Mouse (Mus musculus) cerebellum, adult 18-20 months (tissue): Measurements from ENCODE around the gene Abi1.
"Not testable (repeated sequence)": the region's sequence is repeated elsewhere in the genome, so short reads cannot be mapped to it uniquely, and the experiment has no call there.

Experiments
- DNase-seq, 2 experiments: peaks; one replicate each; pipeline ENCODE4 v3.0.0; 2021

Gene Abi1

DNA sequence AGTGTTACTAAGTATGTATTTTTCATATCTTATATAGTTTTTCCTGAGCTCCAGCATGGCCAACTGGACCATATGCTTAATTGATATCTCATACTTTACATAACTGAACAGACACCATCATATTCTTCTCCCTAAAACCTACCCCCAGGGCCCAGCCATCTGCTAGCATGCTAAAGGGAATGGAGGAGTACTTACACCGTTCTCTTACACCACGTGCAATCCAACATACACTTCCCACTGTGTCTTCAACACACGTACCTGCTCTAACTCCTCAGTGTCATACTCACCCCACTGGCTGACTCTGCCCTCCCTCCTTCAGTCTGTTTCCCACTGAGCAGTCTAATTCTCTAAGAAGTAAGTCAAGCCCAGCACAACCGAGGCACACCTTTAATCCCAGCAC lies 11.2 kb downstream of the Abi1 start:
- peak in 1 of 2 experiments; percentile 21 for DNase-seq

DNA sequence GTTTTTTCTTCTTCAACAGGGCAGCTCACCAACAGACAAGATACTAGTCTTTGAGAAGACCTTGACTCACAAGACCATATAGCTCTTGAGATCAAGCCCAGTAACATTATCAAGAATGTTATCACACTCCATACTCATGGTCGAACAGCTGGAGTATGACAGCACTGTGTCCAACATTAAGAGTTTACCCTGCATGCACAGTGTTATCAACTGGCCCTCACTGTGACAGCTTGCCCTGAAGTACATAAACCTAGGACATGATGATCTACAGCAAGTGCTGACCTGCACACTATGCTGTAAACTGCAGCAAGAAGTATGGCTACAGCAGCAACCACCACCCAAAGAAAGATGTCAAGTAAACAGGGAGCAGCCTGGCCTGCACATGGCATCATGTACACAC lies 13.7 kb downstream of the Abi1 start:
- DNase-seq, result no peak

DNA sequence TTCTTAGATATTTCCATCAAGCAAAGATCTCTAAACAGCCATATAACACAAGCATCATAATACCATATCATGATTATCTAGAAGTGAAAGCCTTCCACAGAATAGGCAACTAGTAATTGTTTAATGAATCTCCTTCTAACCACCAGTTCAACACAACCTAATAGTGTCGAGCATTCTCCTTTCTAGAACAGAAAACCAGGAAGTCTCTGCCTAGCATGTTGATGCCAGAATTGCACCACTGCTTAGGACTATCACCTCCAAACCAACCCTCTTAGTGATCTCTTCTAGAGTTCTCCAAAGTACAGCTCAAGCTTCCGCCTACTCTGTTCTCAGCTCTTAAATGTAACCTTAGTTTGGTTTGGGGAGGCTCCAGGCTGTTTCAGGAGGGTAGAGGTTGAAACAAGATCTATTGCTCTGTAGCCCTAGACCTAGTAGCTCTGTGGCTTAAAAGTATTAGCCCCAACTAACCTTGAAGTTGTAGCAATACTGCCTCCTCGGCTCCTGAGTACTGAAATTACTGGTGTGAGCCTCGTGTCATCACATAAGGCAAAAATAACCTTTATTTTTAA lies 16.2 kb downstream of the Abi1 start:
- no peak for DNase-seq

DNA sequence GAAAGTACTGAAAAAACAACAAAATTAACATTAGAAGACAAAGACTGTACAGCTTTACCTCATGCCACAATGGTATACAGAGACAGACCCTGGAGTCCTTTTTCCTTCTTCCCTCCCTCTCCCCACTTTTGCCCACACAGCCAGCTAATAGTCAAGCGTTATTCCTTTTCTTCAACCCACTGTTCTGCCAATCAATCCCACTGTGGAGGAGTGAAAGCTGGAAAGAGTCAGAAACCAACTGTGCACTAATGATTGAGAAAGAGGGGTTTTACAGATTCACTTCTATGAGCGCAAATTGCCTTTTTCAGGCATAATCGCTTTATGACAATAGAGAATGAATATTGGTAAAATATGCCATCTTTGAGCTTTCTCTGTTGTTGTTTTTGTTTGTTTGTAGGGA lies 17.0 kb downstream of the Abi1 start:
- DNase-seq, result no peak

DNA sequence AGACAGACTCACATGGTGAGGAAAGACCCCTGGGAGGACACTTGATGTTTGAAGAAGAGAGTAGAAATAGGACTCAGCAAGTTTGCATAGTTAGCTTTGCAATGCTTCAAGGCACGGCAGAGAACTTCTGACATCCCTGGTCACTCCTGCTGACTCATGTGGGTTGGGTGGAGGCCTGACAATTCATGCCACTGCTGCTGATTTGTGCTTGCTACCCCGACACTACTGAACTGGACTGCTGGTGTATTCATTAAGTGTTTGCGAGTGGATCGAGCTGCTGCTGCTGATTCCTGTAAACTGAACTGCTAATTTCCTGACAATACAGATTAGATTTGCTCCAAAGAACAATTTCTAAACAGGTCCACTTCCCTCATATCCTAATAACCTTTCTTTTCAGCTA lies 18.3 kb downstream of the Abi1 start:
- no peak for DNase-seq

DNA sequence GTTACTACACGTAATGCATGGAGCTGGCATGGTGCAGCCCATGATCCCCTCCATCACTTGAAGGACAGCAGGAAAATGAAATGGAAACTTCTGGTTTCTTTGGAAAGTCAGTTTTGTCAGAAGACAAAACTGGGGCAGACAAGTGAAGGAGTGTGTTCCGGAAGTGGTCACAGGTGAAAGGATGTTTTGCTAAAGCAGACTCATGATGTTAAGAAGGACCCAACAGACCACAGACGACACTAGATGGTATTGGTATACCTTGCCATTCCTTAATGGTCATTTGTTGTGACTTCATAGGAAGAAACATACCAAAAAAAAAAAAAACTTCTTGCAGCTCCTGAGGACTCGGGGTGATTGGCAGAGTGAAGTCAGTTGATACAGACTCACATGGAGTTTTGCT lies 18.7 kb downstream of the Abi1 start:
- no peak for DNase-seq

DNA sequence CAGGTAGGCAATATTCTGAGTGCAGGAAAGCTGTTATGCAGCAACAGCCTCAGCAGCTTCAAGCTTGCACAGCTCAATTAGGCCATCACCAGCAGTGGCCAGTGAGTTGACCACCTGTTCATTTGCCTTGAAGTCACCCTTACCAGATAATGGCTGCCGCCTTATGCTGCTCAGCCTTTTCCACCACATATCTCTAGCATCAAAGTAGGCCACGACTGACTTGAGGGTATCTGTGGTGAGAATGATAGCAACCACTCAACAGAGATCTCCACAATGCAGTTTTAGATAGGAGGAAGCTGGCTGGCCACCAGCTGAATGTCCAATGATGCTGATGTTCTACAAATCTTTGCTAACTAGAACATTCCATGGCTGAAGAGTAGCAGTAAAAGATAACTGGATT lies 20.9 kb downstream of the Abi1 start:
- DNase-seq, result peak in 1 of 2 experiments; percentile 18

DNA sequence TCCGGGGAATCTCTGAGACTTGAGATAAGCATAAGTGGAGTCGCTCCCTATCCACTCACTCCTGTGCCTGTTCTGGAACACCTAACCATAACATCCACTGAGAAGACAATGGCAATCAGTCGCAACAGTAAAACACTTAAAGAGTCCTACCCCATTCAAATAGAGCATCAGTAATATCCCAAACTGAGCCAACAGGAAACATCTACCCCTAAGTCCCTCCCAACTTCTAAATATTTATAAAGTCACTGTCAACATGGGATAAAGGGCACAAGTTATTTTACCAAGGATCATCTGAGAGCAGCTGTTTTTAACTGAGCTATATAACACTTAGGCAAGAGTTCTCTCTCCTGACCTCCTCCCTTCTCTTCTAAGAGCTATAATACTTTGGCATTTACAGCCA lies 23.9 kb downstream of the Abi1 start:
- no peak for DNase-seq

DNA sequence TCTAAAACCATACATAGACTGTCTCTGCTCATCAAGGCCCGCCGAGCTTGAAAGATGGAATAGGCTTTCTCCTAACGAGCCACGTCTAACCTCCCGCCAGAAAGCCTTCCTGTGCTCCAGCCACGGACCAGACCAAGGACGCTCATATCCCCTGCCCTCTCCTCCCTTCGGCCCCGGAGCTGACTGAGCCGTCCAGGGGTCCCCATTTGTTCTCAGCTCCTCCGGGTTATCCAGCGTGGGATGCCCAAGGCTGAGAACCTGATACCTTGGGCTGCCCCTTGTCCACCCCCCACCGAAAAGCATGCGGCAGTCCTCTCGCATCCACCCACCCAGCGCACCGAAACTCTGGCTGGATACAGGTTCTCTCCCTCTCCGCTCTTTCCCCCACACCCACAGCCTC lies 24.7 kb downstream of the Abi1 start:
- no peak for DNase-seq

DNA sequence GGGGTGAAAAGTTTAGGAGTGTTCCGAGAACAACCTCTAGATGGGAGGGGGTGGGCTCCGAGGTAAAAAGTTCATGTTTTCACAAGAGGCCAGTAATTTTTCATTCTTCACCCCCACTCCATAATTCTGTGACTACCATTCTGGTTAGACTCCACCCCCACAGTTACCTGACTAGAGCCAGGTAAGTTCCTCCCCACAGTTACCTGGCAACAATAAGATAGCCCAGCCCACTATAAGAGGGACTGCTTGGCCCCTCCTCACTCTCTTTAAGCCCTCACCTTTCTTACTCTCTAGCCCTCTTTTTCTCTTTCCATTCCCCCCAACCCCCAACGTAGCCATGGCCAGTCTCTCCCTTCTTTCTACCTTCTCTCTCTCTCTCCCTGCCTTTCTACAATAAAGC lies 25.1 kb downstream of the Abi1 start:
- not testable (repeated sequence) for DNase-seq

DNA sequence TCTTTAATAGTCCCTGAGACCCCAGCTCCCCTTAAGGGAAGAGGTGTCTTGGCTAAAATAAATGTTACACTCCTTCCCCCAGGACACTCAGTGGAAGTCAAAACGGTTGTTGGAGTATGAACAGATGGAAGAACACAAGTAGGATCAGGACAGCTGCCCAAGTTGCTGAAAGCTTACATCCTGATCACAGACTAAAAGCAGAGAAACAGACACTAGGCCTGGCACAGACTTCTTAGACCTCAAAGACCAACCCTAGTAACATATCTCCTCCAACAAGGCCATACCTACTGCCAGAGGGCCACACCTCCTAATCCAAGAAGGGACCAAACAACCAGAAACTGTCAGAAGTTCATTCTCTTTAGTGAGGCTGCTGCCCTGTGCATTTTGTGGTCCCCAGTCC lies 31.8 kb downstream of the Abi1 start:
- no peak for DNase-seq

DNA sequence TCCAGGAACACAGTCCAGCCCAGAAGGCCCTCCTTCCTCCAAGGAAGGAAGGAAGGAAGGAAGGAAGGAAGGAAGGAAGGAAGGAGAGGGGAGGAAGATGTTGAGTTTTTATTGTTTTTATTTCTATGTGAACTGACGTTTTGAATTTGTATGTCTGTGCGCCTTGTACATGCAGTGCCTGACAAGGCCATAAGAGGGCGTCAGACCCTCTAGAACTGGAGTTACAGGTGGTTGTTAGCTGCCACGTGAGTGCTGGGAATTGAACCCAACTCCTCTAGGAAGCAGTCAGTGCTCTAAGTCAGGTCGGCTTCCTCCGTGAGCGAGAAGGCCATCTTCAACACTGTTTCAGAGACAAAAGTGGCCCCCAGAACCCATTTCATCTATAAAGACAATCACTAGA lies 32.5 kb downstream of the Abi1 start:
- no peak for DNase-seq

DNA sequence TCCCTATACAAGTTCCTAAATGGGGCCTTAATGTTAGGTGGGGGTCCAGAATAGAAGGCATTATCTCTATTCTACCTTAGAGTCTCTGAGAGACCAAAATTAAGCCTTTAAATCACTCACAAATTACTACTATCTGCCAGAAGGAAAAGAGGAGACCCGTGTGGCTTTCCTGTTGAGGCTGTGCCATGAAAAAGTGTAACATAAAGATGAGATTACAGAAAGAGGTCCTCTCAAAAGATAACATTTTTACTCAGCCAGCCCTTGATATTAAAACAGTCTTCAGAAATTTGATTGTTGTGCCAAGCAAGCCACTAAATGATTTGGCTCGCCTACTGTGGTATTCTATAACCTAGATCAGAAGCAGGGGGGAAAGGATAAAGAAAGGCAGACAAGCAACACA lies 32.9 kb downstream of the Abi1 start:
- no peak for DNase-seq

DNA sequence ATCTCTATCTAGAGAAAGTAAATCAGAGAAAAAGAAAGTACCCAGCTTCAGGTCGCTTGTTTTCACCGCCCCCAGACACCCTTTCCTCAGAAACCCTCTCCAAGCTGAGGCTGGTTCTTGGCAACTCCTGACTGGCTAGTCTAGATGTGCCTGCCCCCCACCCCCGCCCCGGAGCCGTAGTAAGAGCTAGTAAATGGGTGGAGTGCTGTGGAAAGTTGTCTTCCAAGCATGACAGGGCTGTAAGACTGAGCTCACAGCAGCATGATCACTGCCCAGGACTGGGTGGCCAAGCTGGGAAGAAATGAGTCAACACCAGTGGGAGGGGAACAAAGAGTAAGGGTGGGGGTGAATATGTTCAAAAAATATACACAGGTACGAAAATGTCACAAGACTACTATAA lies 33.8 kb downstream of the Abi1 start:
- DNase-seq, result no peak

DNA sequence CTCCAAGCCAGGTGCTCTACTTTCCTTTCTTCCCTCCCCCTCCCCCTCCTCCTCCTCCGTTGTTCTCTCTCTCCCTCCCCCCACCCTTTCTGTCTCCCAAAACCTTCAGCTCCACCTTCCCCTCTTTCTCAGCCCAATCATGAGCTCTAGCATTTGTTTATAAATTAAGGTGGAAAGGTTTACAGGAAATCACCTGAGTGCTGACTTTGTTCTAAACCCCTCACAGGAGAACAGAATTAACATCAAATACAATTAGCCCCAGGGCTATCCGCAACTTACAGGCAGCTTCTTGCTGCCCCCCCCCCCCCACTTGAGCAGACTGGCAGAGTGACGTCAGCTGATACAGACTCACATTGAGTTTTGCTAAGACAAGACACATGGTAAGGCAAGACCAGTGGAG lies 37.4 kb downstream of the Abi1 start:
- DNase-seq, result no peak

DNA sequence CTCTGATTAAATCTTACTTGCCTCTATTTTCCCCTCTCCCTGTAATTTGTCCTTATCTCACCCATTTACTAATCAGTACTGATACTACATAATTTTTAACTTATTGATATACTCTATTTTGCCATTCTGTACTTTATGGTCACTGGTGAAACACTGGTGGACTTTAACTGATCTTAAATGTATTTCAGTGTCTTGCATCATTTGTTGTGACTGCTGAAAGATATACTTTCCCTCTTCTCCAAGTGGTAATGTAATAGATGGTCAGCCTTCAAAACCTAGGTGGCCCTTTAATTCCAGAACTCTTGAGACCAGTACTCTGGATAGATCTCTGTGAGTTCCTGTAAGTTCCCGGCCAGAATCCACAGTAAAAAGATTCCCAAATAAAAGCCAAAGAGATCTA lies 40.4 kb downstream of the Abi1 start:
- no peak for DNase-seq

DNA sequence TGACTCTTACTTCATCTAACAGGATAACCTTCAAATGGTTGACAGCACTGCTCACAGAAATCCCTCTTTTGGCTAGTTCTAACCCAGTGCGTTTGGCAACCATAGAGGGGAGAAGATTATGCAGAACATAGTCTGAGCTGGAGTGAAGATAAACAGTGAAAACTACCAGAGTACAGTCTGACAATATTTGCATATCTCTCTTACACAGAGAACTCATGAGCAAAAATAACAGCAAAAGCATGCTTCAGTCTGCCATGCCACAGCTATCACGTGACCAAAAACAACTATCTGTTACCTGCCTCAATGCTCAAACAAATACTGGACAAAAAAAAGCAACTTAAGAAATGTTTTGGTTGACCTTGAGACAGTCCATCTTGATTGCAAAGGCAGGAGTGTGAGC lies 41.2 kb downstream of the Abi1 start:
- peak in 1 of 2 experiments; percentile 3 for DNase-seq

DNA sequence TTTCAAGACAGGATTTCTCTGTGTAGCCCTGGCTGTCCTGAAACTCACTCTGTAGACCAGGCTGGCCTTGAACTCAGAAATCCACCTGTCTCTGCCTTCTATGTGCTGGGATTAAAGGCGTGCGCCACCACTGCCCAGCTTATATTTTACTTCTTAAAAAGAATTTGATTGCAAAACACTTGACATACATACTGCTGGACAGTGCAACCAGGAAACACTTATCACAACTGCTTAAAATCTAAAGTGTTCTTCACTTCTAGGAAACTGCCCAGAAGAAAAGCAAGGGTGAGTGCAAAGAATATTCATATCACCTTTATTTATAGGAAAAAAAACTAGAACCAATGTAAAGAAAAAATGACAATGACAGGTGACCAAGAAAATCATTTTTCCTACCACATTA lies 42.0 kb downstream of the Abi1 start:
- DNase-seq, result no peak

DNA sequence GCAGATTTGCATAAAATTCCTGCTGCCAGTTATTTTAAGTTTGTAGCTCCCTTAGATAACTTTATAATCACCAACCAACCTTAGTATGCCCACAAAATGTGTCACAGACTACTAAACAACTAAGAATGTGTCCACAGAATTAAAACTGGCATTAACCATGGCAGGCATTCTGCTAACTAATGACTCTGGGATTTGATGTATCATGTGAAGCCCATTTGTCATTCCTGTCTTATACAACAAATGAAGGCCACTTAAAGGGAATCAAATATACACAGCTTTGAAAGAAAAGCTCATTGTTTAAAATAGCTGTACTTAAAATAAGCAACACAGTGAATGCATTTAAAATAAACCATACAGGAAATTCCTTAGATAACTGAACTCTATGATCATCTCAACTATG lies 44.0 kb downstream of the Abi1 start:
- DNase-seq, result no peak

DNA sequence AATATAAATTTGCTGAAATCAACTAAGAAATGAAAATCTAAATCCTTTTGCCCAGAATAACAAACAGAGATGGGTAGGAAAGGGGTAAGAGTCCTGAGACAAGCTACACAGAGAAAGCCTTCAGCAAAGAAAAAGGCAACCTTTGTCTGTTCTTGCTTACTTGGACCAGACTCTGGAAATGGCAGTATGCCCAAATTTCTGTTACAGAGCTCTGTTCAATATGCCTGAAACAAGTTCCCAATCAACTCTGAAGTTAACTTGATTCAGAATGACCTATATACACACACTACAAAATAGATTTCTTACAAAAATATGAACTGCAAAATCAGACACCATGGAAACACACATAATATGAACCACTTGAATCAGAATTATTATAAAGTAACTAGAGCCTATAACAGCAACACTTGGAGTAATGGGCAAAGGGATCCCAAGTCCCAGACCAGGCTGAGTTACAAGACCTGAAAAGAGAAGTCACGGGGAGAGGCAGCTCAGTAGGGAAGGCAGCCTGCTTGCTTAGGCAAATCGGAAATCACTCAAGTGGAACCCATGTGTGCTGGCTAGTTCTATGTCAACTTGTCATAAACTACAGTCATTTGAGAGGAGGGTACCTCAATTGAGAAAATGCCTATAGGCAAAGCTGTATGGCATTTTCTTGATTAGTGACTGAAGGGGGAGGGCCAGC lies 53.9 kb downstream of the Abi1 start:
- DNase-seq, result peak in 1 of 2 experiments; percentile 19

DNA sequence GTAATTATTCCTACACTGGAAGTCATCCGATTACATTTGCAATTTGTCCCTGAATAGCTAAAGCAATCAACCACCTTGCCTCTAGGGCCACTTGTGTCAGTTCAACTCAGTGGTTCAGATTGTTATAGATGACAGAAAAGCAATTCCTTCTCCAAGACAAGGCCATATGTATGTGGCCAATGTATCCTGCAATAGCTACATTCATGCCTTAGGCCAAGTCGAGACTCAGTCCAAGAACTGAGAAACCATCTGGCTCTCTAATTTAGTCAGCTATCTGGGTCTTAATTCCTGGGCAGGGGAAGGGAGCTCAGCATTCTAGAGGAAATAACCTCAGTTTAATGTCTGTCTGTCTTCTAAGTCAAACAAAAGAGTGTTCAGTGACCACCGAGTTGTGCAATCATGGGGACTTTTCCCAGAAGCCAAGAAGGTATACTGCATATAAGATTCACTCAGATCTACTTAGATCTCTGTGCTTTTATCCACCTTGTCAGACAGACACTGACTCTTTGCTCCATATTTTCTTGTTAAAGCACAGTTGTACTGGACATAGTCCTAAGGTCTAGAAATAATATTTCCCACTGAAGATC lies 62.6 kb downstream of the Abi1 start:
- DNase-seq, result peak; percentile 55 to 73

DNA sequence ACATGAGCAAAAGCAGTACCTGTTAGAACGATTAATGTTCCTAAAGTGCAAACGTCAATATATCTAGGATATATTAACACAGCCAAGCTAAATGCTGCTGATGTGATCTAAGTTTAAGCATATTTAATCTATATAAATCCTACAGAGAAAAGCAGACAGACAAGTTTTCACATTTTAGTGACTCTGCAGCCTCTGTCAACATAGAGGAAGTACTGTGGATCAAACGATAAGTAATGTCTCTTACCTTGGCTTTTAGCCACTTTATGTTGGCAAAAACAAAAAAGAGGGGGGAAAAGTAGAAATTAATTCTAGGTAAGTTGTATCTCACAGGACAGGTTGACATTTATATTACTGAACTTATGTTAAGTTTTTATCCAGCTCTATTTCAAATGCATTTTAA lies 77.1 kb downstream of the Abi1 start:
- no peak for DNase-seq

DNA sequence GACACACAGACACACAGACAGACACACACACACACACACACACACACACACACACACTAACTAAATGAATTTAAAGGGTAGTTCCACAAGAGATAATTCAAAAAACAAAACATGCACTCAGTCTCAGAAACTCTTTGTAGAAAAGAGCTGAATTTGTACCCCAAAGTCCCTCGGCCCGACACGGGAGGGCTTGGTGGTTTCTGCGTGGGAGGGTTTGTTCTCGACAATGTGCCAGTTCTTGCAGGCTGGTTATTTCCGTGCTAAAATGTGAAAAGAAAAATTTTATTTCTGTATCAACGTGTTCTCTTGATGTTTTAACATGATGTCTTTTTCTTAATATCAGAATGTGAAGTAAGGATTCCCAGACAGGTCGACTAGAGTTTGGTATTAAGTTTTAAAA lies 77.8 kb downstream of the Abi1 start:
- DNase-seq, result no peak

DNA sequence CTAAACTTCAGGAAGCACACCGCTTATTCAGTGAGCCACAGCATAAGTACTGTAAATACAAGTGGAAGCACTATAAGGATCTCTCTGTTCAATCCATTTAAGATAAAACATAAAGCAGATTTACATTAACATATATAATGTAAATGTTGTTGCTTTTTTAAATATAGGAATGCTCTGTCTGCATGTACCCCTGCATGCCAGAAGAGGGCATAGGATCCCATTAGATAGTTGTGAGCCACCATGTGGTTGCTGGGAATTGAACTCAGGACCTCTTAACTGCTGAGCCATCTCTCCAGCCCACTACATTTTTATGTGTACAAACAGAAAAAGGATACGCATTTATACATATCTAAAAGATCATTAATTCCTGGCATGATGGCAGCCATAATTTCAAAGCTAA lies 78.4 kb downstream of the Abi1 start:
- DNase-seq, result no peak

DNA sequence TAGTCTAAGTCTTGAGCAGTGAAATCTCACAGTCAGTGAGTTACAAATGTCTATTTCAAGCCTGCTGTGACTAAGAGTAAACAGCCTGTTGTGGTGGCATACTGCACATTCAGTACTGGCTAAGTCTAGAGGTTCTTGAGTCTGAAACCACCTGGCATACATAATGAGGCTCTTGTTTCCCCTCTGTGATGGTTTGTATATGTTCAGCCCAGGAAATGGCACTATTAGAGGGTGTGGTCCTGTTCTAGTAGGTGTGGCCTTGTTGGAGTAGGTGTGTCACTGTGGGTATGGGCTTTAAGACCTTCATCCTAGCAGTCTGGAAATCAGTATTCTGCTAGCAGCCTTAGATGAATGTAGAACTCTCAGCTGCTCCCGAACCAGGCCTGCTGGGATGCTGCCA lies 82.6 kb downstream of the Abi1 start:
- DNase-seq, result no peak
